ENCODE assay signal across 15 mouse cellular contexts in the genomic region with DNA sequence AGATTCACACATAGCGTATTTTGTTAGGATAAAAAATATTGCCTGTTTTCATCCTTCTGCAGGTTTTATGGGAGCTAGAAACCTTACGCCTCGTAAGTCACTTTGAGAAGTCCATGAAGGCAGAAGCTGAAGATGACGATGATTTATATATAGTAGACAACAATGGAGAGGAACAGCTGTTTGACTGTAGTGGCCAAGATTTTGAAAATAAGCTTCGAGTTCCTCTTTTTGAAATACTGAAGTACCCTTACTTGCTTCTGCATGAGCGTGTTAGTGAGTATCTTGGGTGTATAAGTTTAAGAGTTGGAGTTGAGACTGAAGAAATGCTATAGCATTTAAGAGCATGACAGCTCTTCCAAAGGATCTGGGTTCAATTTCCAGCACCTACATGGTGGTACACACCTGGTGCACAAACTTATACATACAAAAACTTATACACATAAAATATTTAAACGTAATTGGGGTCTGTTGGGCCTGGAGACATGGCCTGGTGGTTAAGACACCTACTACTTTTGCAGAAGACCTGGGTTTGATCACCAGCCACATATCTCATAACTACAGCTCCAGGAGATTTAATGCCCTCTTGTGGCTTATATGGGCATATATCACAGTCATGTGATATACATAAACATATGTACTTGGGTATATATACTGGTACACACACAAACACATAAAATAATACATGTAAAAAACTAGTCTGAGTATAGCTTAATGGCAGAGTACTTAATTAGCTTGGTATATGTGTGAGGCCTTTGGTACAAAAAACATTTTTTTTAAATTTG. TPM values are rescaled to one million over a fixed set of nuclear protein-coding genes. Genes with fewer than 3 reads are reported as not detected.
DNase-seq lines count a peak whose midpoint lies in the region; ATAC-seq and TF ChIP-seq lines count a peak whose summit lies in the region.
"Had no signal": no experiment of that assay in that cellular context is flagged by ENCODE, and none has a peak within 500 bp of the region (broad histone marks: within the 10 kb centered on the region; RNA-seq: fewer than 3 reads in every experiment).

No protein-coding gene starts in this region.

- no peak overlapping the region for H3K4me2 ChIP-seq in kidney, postnatal 0 days (ENCODE audit: low read length)
- H3K4me2 ChIP-seq: heart, embryonic 13.5 days had no signal

- H3K9me3 ChIP-seq in kidney, postnatal 0 days (replicated peaks; ENCODE audit: low read length) = no peaks in the 10 kb centered on the region
- H3K9me3 ChIP-seq: heart, embryonic 13.5 days had no signal

- DNase-seq in kidney, postnatal 0 days (ENCODE audit: low spot score) = no peak
- DNase-seq in kidney, postnatal 14 days = no peak
- peak; percentile 38 for DNase-seq in 3T3-L1 (ENCODE audit: low read depth, low spot score)
- peak; percentile 32 for DNase-seq in CD4-positive helper T cell, adult 2 months (ENCODE audit: low read depth, low spot score)
- no peak for DNase-seq in kidney, adult 8-10 months
- DNase-seq in ovary, postnatal 36 days (ENCODE audit: low spot score) = no peak
- no peak for DNase-seq in cerebellum, postnatal 4 days (ENCODE audit: low spot score in 2 of 2)
- DNase-seq: adrenal gland, postnatal 14 days; gastrocnemius, postnatal 14 days; kidney, adult 9 months; liver had no signal

- 91% methylated on average over 7 of the region's 7 CpGs for WGBS in kidney, postnatal 0 days

- no peak overlapping the region for H3K9ac ChIP-seq in kidney, postnatal 0 days (ENCODE audit: low read depth, low read length)
- H3K9ac ChIP-seq: heart, embryonic 13.5 days had no signal

- H3K27ac ChIP-seq in kidney, postnatal 0 days = no peak overlapping the region
- H3K27ac ChIP-seq: heart, embryonic 13.5 days had no signal

- H3K27me3 ChIP-seq in kidney, postnatal 0 days (ENCODE audit: insufficient read depth, low read length) = no peaks in the 10 kb centered on the region
- H3K27me3 ChIP-seq: heart, embryonic 13.5 days had no signal

- H3K4me3 ChIP-seq in kidney, postnatal 0 days (replicated peaks; ENCODE audit: low read depth, low read length) = no peak overlapping the region
- H3K4me3 ChIP-seq: heart, embryonic 13.5 days had no signal

- ATAC-seq in kidney, postnatal 0 days (replicated peaks; ENCODE audit: low FRiP score, low read depth) = no peak
- ATAC-seq in inflammation-experienced regulatory T-cells, adult 6 months = peak; percentile 43
- ATAC-seq: forebrain, embryonic 14.5 days; midbrain, embryonic 16.5 days had no signal

- TF ChIP-seq CTCF in kidney, postnatal 0 days (IDR thresholded peaks at IDR 0.05; ENCODE audit: low read depth) = peak; percentile 30; the same call in 1 of the 2 replicates

- no peaks in the 10 kb centered on the region for H3K4me1 ChIP-seq in kidney, postnatal 0 days (replicated peaks; ENCODE audit: insufficient read depth, low read length)

- H3K36me3 ChIP-seq in kidney, postnatal 0 days (ENCODE audit: insufficient read depth, low read length) = peaks cover 27% of the 10 kb centered on the region

RNA-seq across cellular contexts. Expression of a gene that starts 6.3 kb away (rescaled TPM):
- 6.8 and 7.7 TPM in 2 replicates for polyA plus RNA-seq in kidney, postnatal 0 days (2015; fragmentation: Nextera tagmentation; extraction: Ambion mirVana)
- 10 to 100 TPM; 27.3 to 30.5 (median 29.8) TPM for polyA plus RNA-seq in inflammation-experienced regulatory T-cells, adult 6 months (2017; shearing (Covaris generic))

Comparison
In these comparisons a context has a peak if more than half of its experiments do, and no peak if none do; other contexts are left out.
1. DNase-seq: peak in 3T3-L1 (single experiment) and CD4-positive helper T cell, adult 2 months (single experiment); none in kidney, postnatal 0 days (single experiment), kidney, postnatal 14 days (single experiment), kidney, adult 8-10 months (0 of 2), ovary, postnatal 36 days (single experiment) and cerebellum, postnatal 4 days (0 of 2).